Mouse (Mus musculus) frontal cortex, adult (tissue): ENCODE measurements around the gene Grik3.

ENCODE experiments used
- ATAC-seq: cut with Nextera tagmentation; 2 replicates; pipeline ENCODE4 v1.9.2; 2017; ENCODE audit warnings: mild to moderate bottlenecking, moderate library complexity, mixed read lengths; ENCODE audit not compliant: low TSS enrichment

Grik3 gene

DNA sequence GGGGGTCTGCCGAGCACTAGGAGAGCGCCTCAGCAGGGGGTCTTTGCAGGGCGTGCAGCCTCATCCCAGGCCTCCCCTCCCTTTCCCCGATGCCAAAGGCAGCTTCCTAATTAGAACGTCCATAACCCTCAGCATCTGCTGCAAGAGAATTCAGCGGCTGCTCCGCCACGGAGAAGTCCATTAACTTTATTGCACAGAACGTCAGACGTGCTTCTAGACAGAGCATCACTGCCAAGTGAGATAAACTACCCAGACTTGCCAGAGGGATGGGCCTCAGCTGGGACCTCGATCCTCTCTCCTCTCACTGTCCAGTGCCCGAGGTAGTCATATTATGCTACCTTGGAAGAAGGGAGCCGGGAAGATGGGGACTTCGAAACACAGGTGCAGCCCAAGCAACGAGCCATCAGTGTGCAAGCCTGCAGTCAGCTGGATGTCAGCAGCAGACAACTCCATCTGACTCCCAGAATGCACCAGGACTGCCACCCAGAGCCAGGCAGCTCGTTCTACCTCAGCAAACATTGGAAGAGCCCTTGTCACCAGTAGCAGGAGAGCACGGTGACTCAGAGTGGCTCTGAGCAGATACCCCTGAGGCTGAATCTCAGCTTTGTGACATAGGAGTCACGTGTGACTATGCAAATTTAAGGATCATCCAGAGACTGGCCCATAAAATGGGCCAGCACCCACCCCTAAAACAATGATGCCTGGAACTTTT is 228.1 kb downstream of the Grik3 start:
- peak; percentile 55; the same call in 1 of the 2 replicates for ATAC-seq

- no peak for ATAC-seq
Measured at GRCm38 (mm10) chr4:125726241-125726640, 235.7 kb downstream of the Grik3 start.

DNA sequence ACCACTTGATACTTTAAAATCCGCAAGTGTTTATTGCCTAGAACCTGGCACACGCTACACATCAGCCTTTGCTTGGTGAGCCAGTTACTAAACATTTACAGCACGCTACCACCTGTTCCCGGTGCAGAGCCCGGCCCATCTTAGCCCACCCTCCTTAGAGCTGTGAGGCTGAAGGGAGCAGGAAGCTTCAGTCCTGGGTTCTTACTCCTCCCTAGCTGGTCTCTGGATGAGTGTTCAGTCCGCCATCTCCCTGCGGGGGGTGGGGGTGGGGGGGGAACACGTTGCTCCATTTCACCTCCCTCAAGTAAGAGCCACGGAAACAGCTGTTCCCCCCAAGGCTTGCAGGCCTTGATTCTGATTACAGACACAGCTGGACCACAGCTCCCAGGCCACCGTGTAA is 236.5 kb downstream of the Grik3 start:
- no peak for ATAC-seq

DNA sequence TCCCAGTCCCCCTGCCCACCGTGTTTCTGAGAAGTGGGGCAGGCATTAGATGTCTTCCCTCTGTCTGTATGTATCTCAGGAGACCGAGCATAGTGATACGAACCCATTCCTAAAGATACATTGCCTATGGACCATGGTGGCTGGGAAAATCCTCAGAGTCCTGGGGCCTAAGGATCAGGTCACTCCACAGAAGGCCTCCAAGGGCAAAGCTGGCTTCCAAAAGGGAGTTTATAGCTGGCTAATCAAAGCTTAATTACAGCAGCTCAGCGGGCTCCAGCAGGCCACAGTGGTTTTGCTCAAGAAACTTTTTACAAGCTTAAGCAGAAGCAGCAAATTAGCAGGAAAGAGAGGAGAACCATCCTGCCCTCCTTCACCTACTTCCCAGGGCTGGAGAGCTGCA is 237.1 kb downstream of the Grik3 start:
- no peak for ATAC-seq

DNA sequence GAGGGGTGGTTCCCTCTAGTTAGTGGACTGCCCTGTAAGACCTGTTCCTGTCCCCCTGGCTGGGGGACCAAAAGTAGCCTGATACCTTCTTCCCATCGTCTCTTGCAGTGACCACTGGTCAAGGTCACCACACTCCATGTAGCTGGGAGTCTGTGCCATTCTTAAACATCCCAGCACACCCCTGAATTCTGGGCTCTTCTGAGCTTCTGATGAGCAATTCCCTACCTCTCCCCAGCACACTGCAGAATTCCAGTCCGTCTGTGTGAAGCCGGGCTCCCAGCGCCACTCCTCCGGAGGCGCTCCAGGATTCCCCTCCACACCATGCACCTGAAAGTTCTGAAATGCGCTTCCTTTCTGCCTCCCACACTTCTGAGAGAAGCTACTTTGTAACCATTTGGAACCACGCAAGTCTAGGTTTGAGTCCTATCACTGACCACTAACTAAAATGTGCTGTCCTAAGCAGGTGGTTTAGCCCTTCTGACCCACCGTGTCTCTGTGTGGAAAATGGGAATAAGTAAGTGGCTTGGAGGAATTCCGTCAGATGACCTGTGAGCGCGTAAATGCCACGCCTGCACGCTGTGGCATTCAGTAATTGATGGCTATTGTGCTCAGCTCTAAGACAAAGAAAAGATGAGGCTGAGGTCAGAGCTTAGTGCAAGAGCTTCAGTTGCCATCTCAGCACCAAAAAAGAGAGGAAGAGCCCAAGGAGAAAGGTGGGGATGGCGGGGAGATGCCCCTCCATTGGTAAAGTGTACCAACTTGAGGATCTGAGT is 237.8 kb downstream of the Grik3 start:
- ATAC-seq = no peak

DNA sequence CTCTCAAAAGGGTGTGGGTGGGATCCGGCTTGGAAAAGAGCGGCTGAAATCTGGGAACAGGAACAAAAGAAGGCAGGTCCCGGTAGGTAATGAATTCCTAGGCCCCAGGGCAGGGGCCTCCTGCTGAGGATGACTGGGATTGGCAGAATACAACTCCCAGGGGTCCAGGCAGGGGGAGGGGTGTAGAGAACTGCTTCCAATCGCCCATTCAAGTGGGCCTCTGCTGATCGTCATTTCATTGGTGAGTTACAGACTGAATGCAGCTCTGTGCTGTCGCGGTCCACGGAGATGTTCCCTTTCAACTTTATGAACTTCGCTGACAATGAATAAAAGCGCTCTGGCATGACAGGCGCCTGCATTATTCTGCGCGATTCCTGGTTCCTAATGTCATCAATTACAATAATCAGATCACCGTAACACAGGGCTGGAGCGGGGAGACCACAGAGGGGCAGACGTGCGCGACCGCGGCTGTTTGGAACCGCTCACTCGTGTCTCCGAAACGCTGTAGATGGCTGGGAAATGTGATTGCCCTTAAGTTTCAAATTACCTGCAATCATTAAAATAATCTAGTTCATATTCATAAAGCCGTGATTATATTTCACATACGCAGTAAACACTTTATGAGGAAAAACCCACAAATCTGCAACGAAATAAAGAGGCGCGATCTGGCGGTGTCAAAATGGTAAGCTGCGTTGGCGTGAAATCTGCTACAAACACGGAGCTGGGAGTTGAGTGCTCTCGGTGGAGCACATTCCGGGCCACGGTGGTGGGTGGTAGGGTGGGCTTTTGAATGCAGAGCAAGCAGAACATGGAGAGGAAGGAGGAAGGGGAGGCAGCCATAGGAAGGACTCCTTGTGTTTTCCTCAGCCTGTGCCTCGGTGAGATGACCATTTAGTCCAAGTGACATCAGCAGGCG is 239.1 kb downstream of the Grik3 start:
- ATAC-seq = no peak

GRCm38 (mm10) chr4:125730751-125731150 is 240.3 kb downstream of the Grik3 start:
- no peak for ATAC-seq

DNA sequence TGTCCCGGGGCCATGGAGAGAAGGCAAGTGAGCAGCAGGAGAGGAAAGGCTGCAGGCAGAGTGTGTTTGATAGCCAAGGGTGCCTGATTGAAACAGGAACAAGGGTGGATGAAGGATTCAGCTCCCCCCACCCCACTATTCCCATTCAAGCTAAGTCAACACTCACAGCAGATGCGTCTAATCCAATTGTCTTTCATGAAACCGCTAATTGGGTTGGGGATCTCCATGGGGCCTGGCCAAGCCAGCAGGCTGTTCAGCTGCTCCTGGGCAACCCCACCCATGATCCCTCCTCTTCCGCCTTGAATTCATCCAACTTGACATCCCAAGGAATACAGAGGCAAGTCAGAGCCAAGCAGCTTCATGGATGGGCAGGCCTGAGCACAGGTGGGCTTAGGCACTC is 246.3 kb downstream of the Grik3 start:
- no peak for ATAC-seq

DNA sequence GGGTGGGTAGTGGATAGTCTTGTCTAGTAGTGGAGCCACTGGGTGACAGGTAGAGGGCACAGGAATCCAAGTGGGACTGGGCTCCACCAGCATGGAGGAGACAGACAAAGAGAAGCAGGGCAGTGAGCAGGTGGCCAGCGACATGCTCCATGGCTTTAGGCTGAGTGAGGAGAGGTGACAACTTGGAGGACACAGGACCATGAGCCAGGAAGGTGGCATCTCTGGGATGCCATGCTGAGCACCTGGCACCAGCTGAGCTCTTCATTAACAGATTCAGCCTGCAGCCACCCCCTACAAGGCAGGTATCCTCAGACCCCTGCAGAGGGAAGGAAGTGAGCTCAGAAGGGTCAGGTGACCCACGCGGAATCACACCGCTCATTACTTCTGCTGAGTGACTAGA is 248.3 kb downstream of the Grik3 start:
- ATAC-seq = no peak

DNA sequence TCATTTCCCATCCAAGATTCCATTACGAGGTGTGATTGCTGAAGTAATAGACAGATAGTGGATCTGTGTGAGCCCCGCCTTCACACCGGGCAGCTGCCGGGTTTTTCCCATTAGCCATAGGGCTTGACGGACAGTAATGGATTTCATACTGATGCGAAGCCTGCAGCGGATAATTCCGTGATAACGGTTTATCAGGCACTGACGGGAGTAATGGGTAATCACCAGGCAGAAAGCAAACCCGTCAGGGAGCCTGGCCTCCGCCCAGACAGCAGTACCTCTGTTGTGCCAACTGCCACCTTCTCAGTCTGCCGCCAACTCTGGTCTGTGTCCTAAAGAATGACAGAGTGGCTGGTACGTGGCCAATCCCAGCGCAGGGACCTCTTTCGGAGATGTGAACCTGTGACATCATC is 251.7 kb downstream of the Grik3 start:
- ATAC-seq = no peak

- no peak for ATAC-seq
Measured at GRCm38 (mm10) chr4:125745902-125746301, 255.4 kb downstream of the Grik3 start.

DNA sequence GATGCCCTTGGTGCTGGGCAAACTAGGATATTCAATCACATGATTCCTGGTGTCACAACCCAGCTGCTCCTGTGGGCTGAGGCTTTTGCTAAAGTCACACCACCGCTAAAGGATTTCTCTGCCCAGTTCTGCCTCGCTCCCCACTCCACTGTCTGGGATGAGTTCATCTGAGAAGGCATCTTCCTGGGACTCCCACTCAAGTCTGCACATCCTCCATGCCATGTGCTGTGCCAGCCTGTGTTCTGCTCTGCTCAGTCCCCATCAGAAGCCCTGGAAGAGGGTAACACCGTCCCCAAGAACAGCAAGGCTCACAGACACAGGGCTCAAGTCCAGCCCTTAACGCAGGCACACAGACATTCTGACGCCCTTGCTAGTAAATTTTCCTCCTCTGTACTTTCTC is 265.9 kb downstream of the Grik3 start:
- ATAC-seq = peak; percentile 89

DNA sequence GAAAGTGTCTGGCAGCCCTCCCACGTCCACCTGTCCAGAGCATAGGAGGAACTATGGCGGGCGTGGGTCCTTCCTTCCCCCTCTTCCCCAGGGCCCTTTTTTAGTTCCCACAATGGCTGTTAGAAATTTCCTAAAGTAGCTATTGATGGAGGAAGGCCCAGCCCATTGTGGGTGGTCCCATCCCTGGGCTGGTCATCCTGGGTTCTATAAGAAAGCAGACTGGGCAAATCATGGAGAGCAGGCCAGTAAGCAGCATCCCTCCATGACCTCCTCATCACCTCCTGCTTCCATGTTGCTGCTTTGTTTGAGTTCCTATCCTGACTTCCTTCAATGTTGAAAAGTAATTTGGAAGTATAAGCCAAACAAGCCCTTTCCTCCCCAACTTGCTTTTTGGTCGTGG is 269.8 kb downstream of the Grik3 start:
- ATAC-seq = no peak

- ATAC-seq = no peak
Measured at GRCm38 (mm10) chr4:125763056-125763455, 272.6 kb downstream of the Grik3 start.
